Mouse (Mus musculus): ENCODE results near the gene Zfp763. TPM values are rescaled to one million over a fixed set of nuclear protein-coding genes. Genes with fewer than 3 reads are reported as not detected.
"Not testable (repeated sequence)": the region's sequence is repeated elsewhere in the genome, so short reads cannot be mapped to it uniquely, and the experiment has no call there.

Gene Zfp763
- 0.96 TPM for polyA plus RNA-seq (2012; fragmentation: generic; extraction: Trizol)
- long read RNA-seq, experiment 1, transcript Zfp763-201 (4 exons, 3,407 nt), result major isoform, 5 of 6 reads
- long read RNA-seq, experiment 1, partial matches to known transcripts, result 0 of 6 reads
- long read RNA-seq, experiment 1, other reads (novel, unspliced or antisense), result 1 of 6 reads
- long read RNA-seq, experiment 2, transcript Zfp763-201 (4 exons, 3,407 nt), result major isoform, 43 of 48 reads
- long read RNA-seq, experiment 2, partial matches to known transcripts, result 0 of 48 reads
- long read RNA-seq, experiment 2, other reads (novel, unspliced or antisense), result 5 of 48 reads

DNA sequence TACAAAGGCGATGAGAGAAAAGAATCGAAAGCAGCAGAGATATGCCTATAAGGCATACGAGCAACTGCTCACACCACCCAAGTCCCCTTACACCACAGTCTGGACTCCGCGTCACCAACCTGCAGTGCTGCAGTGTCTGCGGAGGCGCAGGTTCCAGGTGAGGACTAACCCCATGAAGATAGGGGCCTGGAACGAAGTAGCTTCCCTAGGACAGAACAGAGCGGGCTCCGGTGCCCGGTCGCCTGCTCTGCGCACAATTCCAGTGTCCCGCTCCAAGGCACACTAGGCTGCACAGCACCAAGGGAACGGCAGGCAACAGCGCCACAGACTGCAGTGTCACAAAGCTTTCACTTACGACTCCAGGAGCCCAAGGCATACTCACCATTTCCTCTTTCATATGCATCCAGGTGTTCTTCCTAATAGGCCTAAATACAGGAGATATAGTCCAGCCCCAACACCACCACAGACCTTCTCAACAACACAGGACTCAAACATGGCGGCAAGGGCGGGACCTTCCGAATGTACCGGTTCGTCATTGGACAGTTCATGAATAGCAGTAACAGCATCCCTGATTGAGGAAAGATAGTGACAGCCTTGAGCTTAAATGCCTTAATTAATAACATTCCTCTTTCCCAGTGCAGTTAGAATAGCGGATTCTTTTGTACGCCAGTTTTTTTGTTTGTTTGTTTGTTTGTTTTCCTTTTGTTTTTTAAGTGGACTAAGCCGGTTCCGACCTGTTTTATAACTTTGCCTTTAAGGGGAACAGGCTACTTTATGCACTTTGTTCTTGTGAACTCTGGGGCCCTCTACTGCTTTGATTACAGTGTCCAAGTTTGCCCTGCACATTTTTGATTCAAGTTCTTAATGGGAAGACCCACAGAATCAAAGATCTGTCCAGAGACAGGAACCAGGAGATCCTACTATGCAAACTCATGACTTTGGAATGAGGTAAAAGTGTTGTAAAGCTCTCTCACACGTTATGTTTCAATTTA is at the start of gene Zfp763:
Gene Zfp763 (minus strand): TSS at position 503 of the 992 bp plus-strand sequence.
- TF ChIP-seq CEBPB (IDR thresholded peaks at IDR 0.05; ENCODE audit: low read depth), result no peak
- no peaks in the 10 kb centered on the region for H3K36me3 ChIP-seq (ENCODE audit: control insufficient read depth, insufficient read depth)
- peaks cover 40% of the 10 kb centered on the region for H3K79me2 ChIP-seq (ENCODE audit: control insufficient read depth, insufficient read depth)
- peaks cover 14% of the 10 kb centered on the region for H3K79me3 ChIP-seq (ENCODE audit: low read depth)
- H3ac ChIP-seq (ENCODE audit: control insufficient read depth, insufficient read length, low read depth), result peak within 1 kb of the TSS; percentile 78
- no peaks in the 10 kb centered on the region for H3K27me3 ChIP-seq (ENCODE audit: control insufficient read depth, insufficient read depth, insufficient read length)
- H3K4me3 ChIP-seq (ENCODE audit: insufficient read depth, poor library complexity, severe bottlenecking), result peak within 1 kb of the TSS; percentile 65

DNA sequence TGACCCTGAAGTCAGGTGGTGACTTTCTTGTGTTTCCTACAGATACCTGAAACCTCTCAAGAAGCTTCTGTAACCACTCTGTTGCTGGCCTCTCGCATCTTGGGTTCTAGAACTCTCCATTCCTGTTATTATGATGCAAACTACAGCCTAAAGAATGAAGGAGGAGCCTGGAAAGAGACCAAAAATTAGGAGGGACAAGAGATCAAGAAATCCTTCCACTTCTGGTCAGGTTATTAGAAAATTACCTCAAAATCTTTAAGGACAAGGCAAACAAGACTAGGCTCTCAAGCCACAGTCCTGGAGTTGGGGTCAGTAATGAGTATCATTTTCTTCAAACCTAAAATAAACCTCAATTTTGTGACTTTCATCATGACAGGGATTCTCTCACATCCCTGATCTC is 34.8 kb upstream of the Zfp763 start, which contains the start of gene 4921501E09Rik:
Gene 4921501E09Rik (minus strand): TSS at position 101 of the 400 bp plus-strand sequence.
- Histone ChIP-seq H3ac (ENCODE audit: control insufficient read depth, insufficient read length, low read depth) (no peak within 1 kb of the TSS), H3K36me3 (ENCODE audit: control insufficient read depth, insufficient read depth) (no peaks in the 10 kb centered on the region), H3K4me3 (ENCODE audit: insufficient read depth, poor library complexity, severe bottlenecking) (no peak within 1 kb of the TSS), H3K79me3 (ENCODE audit: low read depth) (no peaks in the 10 kb centered on the region), H3K27me3 (ENCODE audit: control insufficient read depth, insufficient read depth, insufficient read length) (peaks cover 3% of the 10 kb centered on the region), H3K79me2 (ENCODE audit: control insufficient read depth, insufficient read depth) (no peaks in the 10 kb centered on the region)
- no peak for TF ChIP-seq MYOD1 (IDR thresholded peaks at IDR 0.05; ENCODE audit: control insufficient read depth, insufficient read length, low read depth)
- TF ChIP-seq CEBPB (IDR thresholded peaks at IDR 0.05; ENCODE audit: low read depth), result no peak
- TF ChIP-seq CTCF (IDR thresholded peaks at IDR 0.05; ENCODE audit: control insufficient read depth, insufficient read depth, insufficient read length), result no peak
- TF ChIP-seq USF1 (IDR thresholded peaks at IDR 0.05; ENCODE audit: low read depth), result no peak
- no peak for TF ChIP-seq MAX (IDR thresholded peaks at IDR 0.05)
- no peak for TF ChIP-seq FOSL1 (IDR thresholded peaks at IDR 0.05; ENCODE audit: insufficient read depth, low read length, poor library complexity, severe bottlenecking)
- TF ChIP-seq MYOG (IDR thresholded peaks at IDR 0.05; ENCODE audit: control insufficient read depth, extremely low read depth, insufficient read length), result no peak

DNA sequence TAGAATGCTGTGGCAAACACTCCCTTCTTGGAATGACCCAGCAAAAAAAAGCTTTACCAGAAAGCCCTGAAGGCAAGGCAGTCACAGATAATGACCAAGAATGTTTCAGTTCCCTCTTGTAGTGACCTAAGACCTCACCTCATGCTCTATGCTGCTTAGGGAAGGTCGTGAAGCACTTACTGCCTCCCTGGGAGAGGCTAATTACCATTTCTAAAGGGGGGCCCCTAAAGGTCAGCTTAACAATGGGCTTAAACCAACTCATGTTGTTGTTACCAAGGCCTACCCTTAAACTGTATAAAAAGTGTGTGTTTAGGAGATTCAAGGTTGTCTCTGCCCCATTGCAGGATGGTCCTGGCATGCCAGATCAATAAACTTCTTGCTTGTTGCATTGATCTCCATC is 29.8 kb upstream of the Zfp763 start:
- peaks cover 3% of the 10 kb centered on the region for H3K27me3 ChIP-seq (ENCODE audit: control insufficient read depth, insufficient read depth, insufficient read length)
- H3ac ChIP-seq (ENCODE audit: control insufficient read depth, insufficient read length, low read depth), result no peak overlapping the region
- H3K4me3 ChIP-seq (ENCODE audit: insufficient read depth, poor library complexity, severe bottlenecking), result no peak overlapping the region
- H3K79me2 ChIP-seq (ENCODE audit: control insufficient read depth, insufficient read depth), result no peaks in the 10 kb centered on the region
- no peaks in the 10 kb centered on the region for H3K79me3 ChIP-seq (ENCODE audit: low read depth)
- TF ChIP-seq MAX (IDR thresholded peaks at IDR 0.05), result no peak
- no peak for TF ChIP-seq FOSL1 (IDR thresholded peaks at IDR 0.05; ENCODE audit: insufficient read depth, low read length, poor library complexity, severe bottlenecking)
- TF ChIP-seq CTCF (IDR thresholded peaks at IDR 0.05; ENCODE audit: control insufficient read depth, insufficient read depth, insufficient read length), result no peak
- TF ChIP-seq CEBPB (IDR thresholded peaks at IDR 0.05; ENCODE audit: low read depth), result no peak
- TF ChIP-seq MYOG (IDR thresholded peaks at IDR 0.05; ENCODE audit: control insufficient read depth, extremely low read depth, insufficient read length), result no peak
- no peak for TF ChIP-seq MYOD1 (IDR thresholded peaks at IDR 0.05; ENCODE audit: control insufficient read depth, insufficient read length, low read depth)
- TF ChIP-seq USF1 (IDR thresholded peaks at IDR 0.05; ENCODE audit: low read depth), result no peak
- no peaks in the 10 kb centered on the region for H3K36me3 ChIP-seq (ENCODE audit: control insufficient read depth, insufficient read depth)

DNA sequence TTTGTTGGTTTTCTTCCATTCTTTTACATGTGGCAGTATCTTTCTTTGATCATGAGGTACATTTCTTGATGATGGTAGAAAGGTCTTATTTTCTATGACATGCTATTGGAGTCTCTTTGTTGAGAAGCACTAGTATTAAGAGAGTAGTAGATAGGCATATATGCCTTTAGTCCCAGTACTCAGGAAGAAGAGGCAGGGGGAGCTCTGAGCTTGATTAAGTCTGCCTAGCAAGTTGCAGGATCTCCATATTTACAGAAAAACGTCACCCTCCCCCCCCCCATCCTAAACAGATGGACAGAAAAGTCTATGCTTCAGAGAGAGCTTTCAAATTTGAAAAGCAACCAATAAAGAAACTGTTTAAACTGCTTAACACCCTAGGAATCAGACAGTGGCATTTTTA is 25.6 kb upstream of the Zfp763 start:
- Histone ChIP-seq H3K4me3 (ENCODE audit: insufficient read depth, poor library complexity, severe bottlenecking) (no peak overlapping the region), H3K79me3 (ENCODE audit: low read depth) (no peaks in the 10 kb centered on the region), H3K79me2 (ENCODE audit: control insufficient read depth, insufficient read depth) (no peaks in the 10 kb centered on the region), H3K36me3 (ENCODE audit: control insufficient read depth, insufficient read depth) (no peaks in the 10 kb centered on the region), H3ac (ENCODE audit: control insufficient read depth, insufficient read length, low read depth) (no peak overlapping the region), H3K27me3 (ENCODE audit: control insufficient read depth, insufficient read depth, insufficient read length) (no peaks in the 10 kb centered on the region)
- TF ChIP-seq USF1 (IDR thresholded peaks at IDR 0.05; ENCODE audit: low read depth) (no peak), MYOG (IDR thresholded peaks at IDR 0.05; ENCODE audit: control insufficient read depth, extremely low read depth, insufficient read length) (no peak), MAX (IDR thresholded peaks at IDR 0.05) (no peak), CTCF (IDR thresholded peaks at IDR 0.05; ENCODE audit: control insufficient read depth, insufficient read depth, insufficient read length) (no peak), CEBPB (IDR thresholded peaks at IDR 0.05; ENCODE audit: low read depth) (no peak), FOSL1 (IDR thresholded peaks at IDR 0.05; ENCODE audit: insufficient read depth, low read length, poor library complexity, severe bottlenecking) (no peak)

DNA sequence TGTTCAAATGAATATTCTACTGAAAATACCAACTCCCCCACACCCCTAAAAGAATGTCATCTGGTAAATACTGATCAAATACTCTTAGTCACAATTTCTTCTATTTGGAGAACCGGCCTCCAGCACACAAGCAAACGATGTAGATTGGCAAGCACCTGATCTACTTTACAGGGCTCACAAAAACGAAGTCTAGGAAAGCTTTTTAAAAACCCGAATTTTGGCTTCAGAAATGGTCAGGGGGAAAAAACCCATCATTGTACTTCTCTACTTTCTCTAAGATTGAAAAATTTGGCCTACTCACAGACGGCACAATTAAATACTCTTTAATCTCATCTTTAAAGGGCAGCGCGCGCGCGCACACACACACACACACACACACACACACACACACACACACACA is 826 bp downstream of the Zfp763 start:
- H3K4me3 ChIP-seq (ENCODE audit: insufficient read depth, poor library complexity, severe bottlenecking), result peak overlapping the region; percentile 65
- H3K27me3 ChIP-seq (ENCODE audit: control insufficient read depth, insufficient read depth, insufficient read length), result no peaks in the 10 kb centered on the region
- H3K36me3 ChIP-seq (ENCODE audit: control insufficient read depth, insufficient read depth), result no peaks in the 10 kb centered on the region
- TF ChIP-seq FOSL1 (IDR thresholded peaks at IDR 0.05; ENCODE audit: insufficient read depth, low read length, poor library complexity, severe bottlenecking) (no peak), MAX (IDR thresholded peaks at IDR 0.05) (no peak), CTCF (IDR thresholded peaks at IDR 0.05; ENCODE audit: control insufficient read depth, insufficient read depth, insufficient read length) (no peak)
- no peak overlapping the region for H3ac ChIP-seq (ENCODE audit: control insufficient read depth, insufficient read length, low read depth)
- peaks cover 42% of the 10 kb centered on the region for H3K79me2 ChIP-seq (ENCODE audit: control insufficient read depth, insufficient read depth)
- H3K79me3 ChIP-seq (ENCODE audit: low read depth), result peaks cover 17% of the 10 kb centered on the region

DNA sequence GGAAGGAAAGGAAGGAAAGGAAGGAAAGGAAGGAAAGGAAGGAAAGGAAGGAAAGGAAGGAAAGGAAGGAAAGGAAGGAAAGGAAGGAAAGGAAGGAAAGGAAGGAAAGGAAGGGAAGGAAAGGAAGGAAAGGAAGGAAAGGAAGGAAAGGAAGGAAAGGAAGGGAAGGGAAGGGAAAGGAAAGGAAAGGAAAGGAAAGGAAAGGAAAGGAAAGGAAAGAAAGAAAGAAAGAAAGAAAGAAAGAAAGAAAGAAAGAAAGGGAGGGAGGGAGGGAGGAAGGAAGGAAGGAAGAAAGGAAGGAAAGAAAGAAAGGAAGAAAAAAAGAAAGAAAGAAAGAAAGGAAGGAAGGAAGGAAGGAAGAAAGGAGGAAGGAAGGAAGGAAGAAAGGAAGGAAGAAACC is 12.8 kb downstream of the Zfp763 start:
- H3K27me3 ChIP-seq (ENCODE audit: control insufficient read depth, insufficient read depth, insufficient read length); H3K79me3 ChIP-seq (ENCODE audit: low read depth); H3K79me2 ChIP-seq (ENCODE audit: control insufficient read depth, insufficient read depth); H3ac ChIP-seq (ENCODE audit: control insufficient read depth, insufficient read length, low read depth); H3K4me3 ChIP-seq (ENCODE audit: insufficient read depth, poor library complexity, severe bottlenecking): not testable (repeated sequence)
- H3K36me3 ChIP-seq (ENCODE audit: control insufficient read depth, insufficient read depth), result peaks cover 48% of the 10 kb centered on the region
